Mouse (Mus musculus) CD4-positive, CD25-positive, alpha-beta regulatory T cell, adult 4 months (primary cell): ENCODE results near the gene Sowahb. TPM values are rescaled to one million over a fixed set of nuclear protein-coding genes. Genes with fewer than 3 reads are reported as not detected.

Source experiments
- ATAC-seq: one replicate; pipeline ENCODE4 v1.8.0; 2017
- polyA plus RNA-seq, 2 experiments: library from polyadenylated mRNA; unstranded; fragments of 100-300 nt; shearing (Covaris generic); gene quantifications; one replicate each; pipeline ENCODE4 v1.2.1; 2017

Gene Sowahb
- polyA plus RNA-seq: not detected

DNA sequence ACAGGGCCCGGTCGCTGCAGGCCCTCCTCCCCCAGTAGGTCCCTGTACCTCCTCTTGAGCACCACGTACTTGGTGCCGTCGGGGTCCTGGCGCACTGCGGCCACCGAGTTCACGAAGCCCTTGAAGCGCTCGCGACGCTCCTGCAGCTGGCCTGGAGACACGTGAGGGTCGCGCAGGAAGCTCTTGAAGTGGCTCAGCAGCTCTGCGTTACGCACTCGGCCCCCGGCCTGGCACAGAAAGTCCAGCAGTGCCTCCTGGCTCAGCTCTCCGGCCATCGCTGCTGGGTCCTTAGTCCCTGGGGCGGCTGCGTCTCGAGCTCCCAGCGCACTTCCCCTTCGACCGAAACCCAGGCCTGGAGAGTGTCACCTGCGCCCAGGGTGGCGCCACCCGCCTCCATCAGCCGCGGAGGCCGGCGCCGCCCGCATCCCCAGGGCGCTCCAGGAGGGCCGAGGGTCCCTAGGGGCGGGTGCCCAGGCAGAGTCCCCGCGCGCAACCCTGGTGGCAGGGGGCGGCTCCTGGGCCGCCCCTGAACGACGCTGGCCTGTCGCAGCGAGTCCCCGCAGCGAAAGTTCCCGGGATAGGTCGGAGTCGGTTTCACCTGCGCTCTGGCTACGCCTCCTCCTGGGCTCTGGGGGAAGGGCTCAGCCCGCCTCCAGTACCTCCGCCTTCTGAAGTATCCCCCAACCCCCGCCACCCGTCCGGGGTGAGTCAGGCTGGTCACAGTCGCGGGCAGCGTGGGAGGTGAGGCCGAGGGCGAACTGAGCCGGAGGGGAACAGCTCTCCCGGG is at the start of gene Sowahb:
Sowahb (minus strand) TSS at position 439 of the 787 bp plus-strand sequence.
- no peak for ATAC-seq

DNA sequence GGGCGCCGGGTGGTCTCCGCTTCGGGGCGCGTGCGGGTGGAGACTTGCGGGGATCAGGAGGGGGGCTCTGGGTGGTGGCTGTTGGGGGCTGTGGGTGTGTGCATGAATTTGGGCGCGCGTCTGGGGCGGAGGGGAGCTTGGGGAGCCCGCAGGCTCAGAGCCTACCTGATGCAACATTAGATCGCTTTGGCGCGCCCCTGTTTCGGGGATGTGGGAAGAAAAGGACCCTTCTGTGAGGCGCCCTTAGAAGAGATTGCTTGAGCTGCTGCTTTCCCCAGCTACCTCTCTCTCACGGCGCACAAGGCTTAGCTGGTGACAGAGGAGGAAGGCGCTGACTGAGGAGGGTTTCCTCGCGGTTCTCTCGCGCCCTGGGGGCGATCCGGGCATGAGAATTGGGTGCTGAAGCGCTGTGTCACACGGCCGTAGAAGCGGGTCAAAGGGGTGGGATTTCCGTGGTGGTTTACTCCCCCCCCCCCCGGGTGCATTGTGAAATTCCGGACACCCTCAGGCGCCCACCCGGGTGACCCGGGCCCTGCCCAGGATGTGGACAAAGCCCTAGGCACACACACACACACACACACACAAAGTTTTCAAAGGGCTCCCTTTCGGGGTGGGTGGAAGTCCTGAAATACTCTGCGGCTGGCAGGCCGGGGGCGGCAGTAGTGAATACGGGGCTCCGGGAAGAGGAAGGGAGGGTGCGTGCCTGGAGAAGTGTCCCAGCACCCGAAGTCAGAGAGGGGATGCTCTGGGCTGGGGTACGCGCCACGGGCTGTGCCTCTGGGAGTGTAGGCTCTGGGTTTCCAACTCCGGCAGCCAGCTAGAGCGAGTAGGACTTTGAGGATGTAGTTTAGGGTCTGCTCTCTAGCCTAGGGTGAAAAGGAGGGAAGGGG is 49.1 kb upstream of the Sowahb start:
- peak; percentile 10 for ATAC-seq

DNA sequence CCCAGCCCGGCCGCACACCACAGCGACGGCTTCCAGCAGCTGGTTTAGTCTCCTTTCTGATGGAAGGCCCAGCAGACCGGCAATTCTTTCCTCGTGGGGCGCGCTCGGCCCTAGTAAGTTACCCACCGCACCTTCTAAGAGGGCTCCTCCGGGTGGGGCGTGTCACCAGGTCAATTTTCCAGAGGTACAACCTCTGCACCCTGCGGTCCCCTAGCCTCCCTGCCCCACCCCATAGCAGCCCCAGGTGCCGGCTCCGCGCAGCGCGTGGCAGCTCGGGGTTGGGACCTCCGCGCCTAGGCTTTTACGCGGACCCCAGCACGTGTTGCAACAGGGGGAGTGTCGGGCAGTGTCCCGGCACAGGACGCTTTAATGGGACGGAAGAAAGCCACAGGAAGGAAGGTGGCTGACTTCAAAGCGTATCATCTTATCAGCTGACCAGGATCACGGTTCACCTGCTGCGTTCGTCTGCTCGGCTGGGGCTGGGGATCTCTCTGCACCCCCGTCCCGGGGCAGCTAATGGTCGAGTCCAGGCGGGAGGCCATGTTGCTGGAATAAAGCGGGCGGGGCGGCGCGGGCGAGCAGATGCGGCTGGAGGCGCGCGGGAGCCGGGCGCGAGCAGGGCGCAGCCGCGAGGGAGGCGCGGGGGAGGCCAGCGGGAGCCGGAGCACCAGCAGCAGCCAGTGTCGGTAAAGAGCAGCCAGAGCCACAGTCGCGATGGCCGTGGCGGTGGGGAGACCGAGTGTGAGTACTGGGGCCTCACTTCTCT is 48.2 kb upstream of the Sowahb start, which contains the start of gene Sept11:
Sept11 (plus strand) TSS at position 581 of the 766 bp plus-strand sequence.
- ATAC-seq: peak; percentile 87

DNA sequence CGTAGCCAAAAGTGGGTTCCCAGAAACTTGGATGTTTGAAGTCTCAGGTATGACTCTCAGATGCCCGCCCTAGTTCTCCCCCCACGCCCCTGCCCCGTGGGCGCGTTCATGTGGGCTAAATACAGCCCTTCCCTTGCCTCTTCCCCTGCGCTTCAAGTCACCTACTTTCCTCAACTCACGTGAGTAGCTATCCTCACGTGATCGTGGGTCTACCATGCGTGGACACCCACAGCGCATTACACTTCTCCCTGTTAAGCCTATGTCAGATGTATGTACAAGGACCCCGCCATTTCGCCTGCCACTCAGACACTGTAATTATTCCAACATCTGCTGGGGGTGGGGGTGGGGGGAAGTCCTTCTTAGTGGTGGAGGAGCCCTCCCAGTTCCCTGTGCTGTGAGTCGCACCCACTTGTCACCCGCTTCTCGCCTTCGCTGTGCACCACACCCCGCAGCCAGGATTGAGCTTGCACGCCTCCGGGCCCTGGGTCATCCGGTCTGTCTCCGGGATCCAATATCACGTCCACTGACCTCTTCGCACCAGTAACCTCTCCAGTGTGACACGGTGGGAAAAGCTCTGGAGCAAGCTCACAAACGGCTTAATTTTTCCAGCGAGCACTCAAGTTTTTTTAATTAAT is 47.4 kb upstream of the Sowahb start:
- peak; percentile 7 for ATAC-seq

DNA sequence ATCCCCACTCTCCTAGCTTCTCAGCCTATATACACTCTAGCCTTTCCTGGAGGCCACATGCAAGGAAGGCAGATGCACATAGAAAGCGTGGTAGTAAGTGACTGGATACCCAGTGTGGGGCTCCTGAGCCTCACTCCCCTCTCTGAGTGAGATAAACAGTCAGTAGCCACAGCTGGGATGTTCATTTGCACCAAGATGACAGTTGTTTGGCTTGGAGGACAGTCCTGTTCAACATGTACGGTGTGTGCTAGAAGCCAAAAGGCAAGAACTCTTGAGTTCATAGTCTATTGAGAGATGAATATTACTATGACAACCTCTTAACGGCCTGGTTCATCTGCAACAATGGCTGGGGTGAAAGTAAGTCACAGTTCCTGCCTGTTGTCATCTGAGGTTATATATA is 46.4 kb upstream of the Sowahb start:
- no peak for ATAC-seq

DNA sequence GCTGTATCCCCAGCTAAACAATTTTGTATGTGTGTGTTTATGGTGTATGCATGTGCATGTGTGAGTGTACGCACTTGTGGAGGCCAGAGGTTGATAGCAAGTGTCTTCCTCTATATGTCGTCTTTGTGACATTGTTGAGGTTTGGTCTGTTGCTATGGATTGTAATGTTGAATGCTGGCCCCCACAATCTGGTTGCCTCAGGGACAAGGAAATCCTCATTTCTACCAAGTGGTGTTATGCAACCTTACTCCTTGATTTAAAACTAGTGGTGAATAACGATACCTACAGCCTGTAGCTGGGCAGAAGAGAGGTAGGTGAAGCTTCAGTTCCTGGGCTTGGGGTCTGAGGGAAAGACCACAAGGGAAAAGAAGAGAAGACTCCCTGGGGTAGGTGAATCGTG is 41.1 kb upstream of the Sowahb start:
- no peak for ATAC-seq

DNA sequence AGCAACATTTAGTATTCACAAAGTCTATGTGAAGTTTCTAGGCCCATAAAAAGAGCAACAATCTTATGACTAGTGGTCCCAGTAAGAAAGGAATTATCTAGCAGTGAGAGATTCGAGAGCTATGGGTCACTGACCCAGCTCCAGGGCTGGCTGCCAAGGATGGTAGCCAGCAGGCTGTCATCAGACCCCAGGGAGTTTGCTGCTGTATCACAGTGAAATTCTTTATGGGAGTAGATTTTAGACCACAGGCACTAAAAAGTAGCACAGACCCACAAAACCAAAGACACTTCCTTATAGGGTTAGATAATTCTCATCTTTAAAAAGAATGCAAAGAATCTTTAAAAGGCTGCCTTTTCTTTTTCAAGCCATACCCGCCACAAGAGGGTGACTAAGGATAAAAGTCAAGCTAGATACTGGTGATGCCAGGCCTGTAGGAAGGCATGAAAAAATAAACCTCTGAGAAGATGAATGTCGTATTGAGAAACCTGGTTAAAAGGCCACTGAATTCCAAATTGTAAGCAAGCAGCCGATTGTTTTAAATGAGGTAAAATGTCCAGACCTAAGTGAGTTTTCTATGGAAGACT is 40.3 kb upstream of the Sowahb start:
- no peak for ATAC-seq

DNA sequence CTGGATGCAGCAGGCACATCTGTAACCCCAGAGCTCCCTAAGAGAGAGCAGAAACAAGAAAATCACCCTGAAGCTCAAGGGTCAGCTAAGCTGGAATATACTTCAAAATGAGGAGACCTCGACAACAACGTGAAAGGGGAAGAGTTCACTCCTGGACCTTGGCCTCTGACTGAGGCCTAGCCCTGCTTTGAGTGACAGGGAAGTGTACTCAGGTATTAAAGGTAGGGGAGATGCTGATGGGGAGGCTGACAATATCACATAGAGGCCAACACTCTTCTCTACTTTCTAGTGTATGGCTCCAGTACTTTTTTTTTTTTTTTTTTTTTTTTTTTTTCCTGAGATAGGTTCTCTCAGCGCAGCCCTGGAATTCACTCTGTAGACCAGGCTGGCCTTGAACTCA is 34.8 kb upstream of the Sowahb start:
- ATAC-seq: no peak

DNA sequence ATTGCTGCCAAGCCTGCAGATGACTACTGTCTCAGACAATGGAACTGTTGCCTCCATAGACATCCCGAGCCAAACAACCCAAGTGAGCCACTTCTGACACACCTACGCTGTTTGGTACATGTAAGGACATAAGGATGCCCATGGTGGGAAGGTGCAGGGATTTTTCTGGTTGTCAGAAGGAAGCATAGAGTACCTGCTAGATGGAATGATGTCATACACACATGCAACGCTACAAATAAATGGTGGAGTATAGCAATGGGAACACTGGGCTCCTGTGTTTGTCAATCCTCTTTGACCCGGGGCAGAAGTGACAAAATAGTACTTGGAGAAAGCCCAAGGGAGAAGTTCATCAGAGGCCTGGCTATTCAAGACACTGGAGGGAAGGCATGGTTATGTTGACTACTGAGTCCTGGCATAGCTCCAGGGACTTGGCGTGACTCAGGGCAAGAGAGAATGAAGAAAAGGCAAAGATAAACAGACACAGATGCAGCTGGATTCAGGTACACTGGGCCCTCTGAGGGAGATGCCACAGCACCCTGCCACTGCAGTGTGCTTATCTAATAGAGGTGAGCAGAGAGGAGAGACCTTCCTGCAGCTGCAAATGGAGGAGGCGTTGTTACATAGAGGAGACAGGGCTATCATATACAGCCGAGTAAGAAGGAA is 33.0 kb upstream of the Sowahb start:
- ATAC-seq: no peak

DNA sequence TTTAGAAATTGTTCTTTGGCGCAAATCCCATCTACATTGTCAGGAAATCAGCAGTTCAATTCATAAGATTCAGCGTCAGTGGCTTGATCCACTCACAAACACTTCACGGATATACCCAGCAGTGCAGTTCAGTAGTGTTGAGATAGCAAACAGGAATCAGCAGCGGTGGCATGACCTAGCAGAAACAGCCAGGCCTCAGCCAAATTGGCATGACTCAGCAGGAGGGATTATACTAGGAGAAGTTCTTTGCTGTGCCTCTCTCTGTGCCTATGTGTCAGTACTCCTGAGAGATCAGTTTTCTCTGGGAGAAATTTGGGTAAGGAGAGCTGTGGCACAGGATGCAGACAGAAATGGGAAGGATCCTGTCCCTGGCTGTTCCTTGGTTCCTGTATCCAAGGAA is 16.0 kb upstream of the Sowahb start:
- no peak for ATAC-seq

DNA sequence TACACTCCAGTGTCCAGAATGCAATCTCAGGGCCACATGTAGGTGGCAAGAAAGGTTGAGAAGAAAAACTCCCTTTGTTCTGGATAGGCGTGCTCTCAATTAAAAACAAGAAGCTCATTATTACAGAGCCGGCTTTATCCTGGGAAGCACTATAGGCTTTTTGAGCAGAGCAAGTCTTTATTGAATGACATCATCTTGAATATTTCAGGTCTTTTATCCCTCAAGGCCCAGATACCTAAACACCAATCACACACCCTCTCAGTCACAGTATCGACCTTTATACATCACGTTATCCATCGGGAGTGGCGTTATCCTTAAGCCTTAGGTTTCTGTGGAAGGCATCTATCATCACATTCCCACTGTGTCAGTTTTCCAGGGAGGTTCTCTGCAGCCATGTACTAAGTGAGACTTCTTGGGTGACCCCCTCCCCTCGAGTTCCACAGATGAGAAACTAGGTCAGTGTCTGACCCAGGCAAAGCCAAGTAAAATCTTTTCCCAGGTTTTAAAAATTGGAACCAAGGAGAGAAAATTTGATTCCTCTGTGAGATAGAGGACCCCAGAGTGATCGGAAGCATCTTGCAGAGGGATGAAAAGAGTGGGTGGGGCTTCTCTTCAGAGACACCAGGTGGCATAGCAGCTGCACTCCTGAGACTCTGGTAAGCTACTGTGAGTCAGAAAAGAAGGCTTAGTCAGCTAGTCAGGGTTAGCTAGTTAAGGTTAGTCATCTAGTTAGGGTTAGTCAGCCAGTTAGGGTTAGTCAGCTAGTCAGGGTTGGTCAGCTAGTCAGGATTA is 9.0 kb upstream of the Sowahb start:
- ATAC-seq: peak; percentile 23

DNA sequence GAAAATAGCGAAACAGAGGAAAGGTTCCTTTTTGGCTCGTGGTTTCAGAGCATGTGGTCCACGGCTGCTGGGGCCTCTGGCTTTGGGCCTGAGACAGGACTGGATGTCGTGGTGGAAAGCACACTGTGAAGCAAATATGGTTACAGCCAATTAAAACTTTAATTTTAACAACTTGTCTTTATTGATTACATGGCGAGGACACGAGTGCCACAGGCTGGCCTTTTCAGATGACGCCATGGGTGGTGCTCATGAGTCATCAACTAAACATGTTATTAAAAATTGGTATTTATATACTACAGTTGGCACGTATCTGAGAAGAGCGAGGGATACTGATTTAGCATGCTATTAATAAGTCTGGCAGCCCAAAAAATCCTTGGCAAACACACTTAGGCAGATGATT is 7.1 kb upstream of the Sowahb start:
- no peak for ATAC-seq

DNA sequence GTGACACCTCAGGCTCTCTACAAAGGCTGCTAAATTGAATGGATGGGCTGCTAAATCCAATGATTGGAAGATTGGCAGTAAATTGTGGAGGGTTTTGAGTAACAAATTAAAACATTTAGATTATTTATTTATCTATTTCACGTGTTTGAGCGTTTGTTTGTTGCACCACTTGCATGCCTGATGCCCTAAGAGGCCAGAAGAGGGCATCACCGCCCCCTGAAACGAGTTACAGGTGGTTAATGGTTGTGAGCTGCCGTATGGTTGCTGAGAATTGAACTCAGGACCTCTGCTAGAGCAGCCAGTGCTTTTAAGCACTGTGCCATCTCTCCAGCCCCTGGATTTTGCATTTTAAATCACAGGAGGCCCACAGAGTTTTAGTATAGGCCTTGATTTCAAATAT is 6.2 kb upstream of the Sowahb start:
- no peak for ATAC-seq

DNA sequence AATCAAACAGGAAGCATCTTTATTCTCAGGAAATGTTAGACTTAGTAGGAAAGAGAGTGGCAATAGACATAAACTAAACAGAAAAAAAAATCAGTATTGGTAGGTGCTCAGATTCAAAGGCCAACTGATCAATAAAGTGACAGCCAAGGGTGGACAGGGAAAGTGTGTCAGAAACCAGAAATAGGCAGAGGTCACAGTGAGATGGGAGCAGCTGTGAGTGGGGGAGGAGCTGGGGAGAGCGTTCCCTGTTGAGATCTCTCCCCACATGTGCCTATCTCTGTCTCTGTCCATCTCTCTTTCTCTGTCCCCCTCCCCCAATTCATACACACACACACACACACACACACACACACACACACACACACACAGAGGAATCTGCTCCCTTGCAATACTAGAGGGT is 5.1 kb upstream of the Sowahb start:
- ATAC-seq: no peak

DNA sequence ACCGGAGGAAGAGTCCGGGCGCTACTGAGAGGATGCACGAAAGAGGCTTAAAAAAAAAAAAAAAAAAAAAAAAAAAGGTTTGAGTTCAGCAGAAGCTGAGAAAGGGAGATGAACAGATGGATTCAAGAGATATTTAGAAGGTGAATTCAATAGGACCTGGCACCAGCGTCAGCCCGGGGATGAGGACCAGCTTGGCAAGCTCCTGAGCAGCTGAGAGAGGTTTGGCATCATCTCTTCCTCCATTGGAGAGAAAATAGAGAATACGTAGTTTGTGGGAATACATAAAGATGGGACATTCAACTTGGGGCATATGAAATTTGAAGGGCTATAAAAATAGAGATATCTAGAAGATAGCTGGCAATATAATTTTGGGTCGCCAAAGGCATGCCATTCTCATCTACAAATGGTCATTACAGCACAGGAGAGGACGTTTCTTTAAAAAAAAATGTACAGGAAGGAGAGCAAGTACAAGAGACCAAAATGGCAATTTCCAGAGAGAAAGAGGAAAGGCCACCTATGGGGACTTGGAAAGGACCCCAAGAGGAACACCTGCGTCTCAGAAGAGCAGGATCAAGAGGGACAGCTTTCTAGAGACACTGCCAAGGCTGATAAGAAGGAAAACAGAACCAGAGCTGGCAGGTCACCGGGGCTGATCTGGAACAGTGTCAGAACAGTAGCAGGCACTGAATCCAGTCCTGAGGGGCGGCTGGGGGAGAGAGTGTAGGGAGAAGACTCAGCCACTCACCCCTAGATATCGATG is 3.8 kb upstream of the Sowahb start:
- ATAC-seq: no peak

DNA sequence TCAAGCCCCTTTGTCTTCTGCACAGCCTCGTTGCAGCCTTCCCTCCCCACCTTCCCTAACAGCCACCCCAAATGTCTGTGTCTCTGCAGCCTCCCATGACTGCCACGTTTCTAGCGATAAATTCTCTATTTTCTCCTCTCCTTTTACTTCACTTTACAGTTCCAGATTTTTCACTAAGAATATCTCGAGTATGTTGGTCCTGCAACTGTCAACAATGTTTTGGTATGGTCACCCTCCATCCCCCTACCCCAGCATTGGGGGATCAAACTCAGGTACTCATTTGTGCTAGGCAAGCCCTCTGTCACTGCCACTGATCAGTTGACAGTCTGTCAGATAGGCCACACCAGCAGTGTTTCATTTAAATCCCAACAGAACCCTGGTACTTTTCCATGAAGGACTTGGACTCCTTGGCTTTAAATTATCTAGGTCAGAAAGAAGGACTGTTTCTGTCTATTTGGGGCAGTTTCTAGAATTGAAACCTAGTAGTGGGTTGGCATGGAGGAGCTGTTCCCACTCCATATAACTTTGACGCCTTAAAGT is 1.6 kb upstream of the Sowahb start:
- no peak for ATAC-seq

DNA sequence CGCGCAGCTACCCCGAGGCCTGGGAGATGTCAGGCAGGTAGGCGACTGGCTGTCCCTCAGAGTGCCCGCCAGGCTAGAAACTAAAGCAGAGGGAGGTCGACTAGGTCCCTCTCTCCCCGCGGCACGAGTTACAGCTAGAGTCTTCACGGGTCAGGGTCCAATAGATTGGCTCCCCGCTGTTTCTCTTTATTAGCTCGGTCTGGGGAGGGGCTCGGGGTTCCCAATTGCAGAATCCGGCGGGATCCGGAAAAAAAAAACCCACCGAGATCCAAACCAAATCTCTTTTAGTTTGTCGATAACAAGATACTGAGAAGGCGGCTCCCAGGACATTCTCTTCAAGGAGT is 521 bp upstream of the Sowahb start:
- ATAC-seq: no peak

DNA sequence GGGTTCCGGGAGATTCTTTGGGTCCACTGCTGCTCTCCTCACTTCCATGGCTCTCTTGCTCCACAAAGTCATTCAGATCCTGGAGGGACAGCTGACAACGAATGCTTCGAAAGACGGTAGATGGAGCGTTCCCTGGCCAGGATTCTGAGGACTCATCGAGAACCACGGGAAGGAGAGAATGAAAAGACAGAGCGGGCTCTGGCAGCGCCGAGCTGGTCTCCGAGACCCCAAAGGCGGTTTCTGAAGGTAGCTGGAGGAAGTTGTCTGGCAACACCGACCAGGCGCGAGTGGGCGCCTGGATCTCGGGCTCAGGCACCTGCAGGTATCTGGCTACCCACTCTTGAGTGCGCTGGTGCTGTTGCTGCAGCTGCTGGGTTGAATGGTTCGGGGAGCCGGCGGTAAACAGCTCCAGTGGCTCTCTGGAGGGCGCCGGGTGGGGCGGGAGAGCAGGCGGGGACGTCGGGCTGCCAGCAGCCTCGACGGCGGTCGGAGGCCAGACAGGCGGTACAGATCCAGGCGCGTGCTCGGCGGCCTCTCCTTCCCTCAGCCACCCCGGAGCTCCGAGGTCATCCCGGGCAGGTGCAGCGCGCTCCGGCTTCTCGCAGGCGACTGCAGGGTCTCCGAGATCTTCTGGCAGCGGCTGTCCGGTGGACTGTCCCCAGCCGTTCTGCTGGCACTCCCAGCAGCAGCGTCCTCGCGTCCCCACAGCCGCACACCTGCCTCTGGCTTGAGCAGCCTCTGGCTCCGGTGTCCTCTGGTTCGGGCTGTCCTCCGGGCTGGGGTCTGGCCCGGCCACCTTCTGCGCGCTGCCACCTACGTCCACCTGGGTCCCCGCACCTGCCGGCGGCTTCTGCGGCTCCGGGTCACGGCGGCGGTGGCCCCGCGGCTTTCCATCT is 886 bp downstream of the Sowahb start:
- no peak for ATAC-seq
